Mouse (Mus musculus) layer of hippocampus, adult 8-10 months (tissue): ENCODE data around the gene Dhrs7b. TPM values are rescaled to one million over a fixed set of nuclear protein-coding genes. Genes with fewer than 3 reads are reported as not detected.

ENCODE experiments used
- DNase-seq, 2 experiments: peaks; one replicate each; pipeline ENCODE4 v3.0.0; 2022; ENCODE audit warnings: low spot score in 2 of 2
- total RNA-seq, 4 experiments: library from RNA; stranded (reverse); gene quantifications; 2 replicates each; pipeline ENCODE4 v1.2.4; 2022

The Dhrs7b gene
- total RNA-seq, 4 experiments from 2014 or later, result 26.3 to 27.9 (median 27.4) TPM

GRCm38 (mm10) chr11:60895915-60896314 is 65.5 kb downstream of the Dhrs7b start:
- DNase-seq, result no peak

- no peak for DNase-seq
Measured at GRCm38 (mm10) chr11:60902001-60902400, 71.6 kb downstream of the Dhrs7b start.

- no peak for DNase-seq
Measured at GRCm38 (mm10) chr11:60902486-60902885, 72.1 kb downstream of the Dhrs7b start.

GRCm38 (mm10) chr11:60903661-60904061 is 73.2 kb downstream of the Dhrs7b start:
- DNase-seq, result no peak

- DNase-seq, result peak in 1 of 2 experiments; percentile 24
Measured at GRCm38 (mm10) chr11:60905407-60906120, 75.1 kb downstream of the Dhrs7b start.

GRCm38 (mm10) chr11:60906449-60906848 is 76.0 kb downstream of the Dhrs7b start:
- DNase-seq, result no peak

GRCm38 (mm10) chr11:60908073-60908472 is 77.6 kb downstream of the Dhrs7b start:
- no peak for DNase-seq

- no peak for DNase-seq
Measured at GRCm38 (mm10) chr11:60909626-60910025, 79.2 kb downstream of the Dhrs7b start.

Other genes with a start within 250 kb of the Dhrs7b start
- 10 to 100 TPM; 40.1 to 49.3 (median 43.9) TPM for gene Llgl1, start 130.9 kb upstream of the Dhrs7b start, total RNA-seq
- 10 to 100 TPM; 66.4 to 79.1 (median 71.5) TPM for gene Flii, start 103.4 kb upstream of the Dhrs7b start, total RNA-seq
- gene Mief2, start 102.2 kb upstream of the Dhrs7b start, total RNA-seq, result 10 to 100 TPM; 20.8 to 22.8 (median 21.8) TPM
- 1 to 10 TPM; 5.6 to 8.8 (median 6.3) TPM for gene Top3a, start 53.3 kb upstream of the Dhrs7b start, total RNA-seq
- gene Smcr8, start 53.1 kb upstream of the Dhrs7b start, total RNA-seq, result 10 to 100 TPM; 31.6 to 38.1 (median 35.7) TPM
- gene Shmt1, start 18.9 kb upstream of the Dhrs7b start, total RNA-seq, result 10 to 100 TPM in 1 of 4 experiments, 1 to 10 TPM in 3; 4.4 to 11.7 (median 8.5) TPM
- 10 to 100 TPM; 25.3 to 27.8 (median 27.1) TPM for gene Tmem11, start 48.6 kb downstream of the Dhrs7b start, total RNA-seq
- 10 to 100 TPM in 3 of 4 experiments, 1 to 10 TPM in 1; 9.4 to 16.6 (median 13.1) TPM for gene Natd1, start 84.1 kb downstream of the Dhrs7b start, total RNA-seq
- 10 to 100 TPM; 12.8 to 19.8 (median 16.8) TPM for gene Map2k3, start 101.4 kb downstream of the Dhrs7b start, total RNA-seq
- gene Kcnj12, start 191.9 kb downstream of the Dhrs7b start, total RNA-seq, result 1 to 10 TPM; 6.7 to 7.8 (median 7.4) TPM